Mouse (Mus musculus): Measurements from ENCODE around the gene Midn.

The Midn gene

DNA sequence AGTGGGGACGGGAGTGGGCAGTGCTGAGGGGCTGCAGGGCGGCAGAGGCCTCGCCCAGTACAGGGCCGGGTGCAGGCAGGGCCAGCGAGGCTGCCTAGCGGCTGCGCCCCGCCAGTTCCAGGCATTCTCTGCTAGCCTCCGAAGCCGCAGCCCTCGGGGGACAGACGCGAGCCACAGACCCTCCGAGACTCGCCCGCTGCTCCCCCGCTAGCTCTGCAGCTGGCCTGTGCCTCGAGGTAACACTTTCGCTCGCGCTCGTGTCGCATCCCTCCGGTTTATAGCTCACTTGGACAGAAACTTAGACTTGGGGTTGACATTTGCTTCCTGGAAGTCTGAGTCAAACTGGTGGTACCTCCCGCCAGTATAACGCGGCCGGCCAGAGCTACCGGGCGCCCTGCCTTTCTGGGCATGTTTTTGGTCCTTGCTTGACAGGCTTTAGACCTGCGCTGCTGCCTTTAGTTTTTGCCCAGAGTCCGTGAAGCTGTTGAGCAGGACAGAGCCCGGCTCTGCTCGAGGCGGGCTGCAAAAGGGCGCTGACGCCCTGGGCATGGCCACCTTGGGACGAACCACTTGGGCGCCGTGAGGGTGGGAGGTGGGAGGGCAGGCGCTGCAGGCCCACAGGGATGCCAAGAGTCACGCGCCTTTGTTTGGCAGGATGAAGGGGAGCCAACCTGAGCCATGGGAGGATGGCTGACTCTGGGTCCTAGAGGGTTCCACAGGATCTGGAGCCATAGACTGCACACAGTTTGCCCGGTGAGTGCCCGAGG, 23.9 kb downstream of the Midn start:
- no peak for DNase-seq (ENCODE audit: low read depth)

DNA sequence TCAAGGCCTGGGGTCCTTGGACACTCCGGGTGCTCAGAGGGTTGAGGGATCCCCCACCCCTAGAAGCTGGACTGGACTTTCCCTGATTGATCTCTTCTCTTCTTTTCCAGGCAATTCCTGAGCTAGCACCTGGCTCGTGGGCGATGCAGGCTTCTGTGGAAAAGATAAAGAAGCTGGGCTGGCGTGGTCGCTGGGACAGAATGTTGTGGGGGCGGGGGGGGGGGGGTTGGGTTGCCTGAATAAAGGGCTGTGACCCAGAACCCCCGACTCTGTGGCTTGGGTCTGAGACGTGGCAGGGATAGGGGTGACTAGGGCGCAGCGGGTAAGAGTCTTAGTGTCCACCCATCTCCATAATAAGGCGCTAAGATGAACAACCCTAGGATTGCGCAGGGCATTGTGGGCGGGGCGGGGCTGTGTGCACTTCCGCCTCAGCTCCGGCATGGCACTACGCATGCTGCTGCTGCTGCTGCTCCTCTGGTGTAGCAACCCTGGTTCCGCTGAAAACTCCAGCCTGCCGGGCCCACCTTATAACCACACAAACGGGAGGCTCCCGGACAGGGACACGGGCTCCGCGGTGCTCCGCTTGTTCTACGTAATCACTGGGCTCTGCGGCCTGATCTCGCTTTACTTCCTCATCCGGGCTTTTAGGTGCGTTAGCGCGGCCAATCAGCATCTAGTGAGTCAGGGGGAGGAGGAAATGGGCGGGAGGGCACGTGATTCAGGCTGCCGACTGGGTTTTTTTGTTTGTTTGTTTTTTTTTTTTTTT, 24.6 kb downstream of the Midn start, which contains the start of gene 1600002K03Rik:
Gene 1600002K03Rik (plus strand): TSS at position 418 of the 766 bp plus-strand sequence.
- DNase-seq (ENCODE audit: low read depth) = no peak

DNA sequence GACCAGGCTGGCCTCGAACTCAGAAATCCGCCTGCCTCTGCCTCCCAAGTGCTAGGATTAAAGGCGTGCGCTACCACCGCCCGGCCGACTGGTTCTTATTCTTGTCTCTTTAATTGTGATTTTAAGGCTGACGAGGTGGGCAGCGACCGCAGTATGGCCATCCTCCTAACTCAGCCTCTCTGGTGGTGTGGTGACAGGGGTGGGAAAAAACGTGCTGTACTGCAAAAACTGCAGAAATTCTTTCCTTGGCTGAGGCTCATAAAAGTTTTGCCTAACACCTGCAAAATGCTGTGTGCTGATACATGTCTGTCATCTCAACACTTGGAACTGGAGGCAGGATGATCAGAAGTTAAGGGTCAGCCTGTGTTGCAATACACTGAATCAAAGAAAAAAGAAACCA, 25.3 kb downstream of the Midn start:
- DNase-seq (ENCODE audit: low read depth) = no peak

DNA sequence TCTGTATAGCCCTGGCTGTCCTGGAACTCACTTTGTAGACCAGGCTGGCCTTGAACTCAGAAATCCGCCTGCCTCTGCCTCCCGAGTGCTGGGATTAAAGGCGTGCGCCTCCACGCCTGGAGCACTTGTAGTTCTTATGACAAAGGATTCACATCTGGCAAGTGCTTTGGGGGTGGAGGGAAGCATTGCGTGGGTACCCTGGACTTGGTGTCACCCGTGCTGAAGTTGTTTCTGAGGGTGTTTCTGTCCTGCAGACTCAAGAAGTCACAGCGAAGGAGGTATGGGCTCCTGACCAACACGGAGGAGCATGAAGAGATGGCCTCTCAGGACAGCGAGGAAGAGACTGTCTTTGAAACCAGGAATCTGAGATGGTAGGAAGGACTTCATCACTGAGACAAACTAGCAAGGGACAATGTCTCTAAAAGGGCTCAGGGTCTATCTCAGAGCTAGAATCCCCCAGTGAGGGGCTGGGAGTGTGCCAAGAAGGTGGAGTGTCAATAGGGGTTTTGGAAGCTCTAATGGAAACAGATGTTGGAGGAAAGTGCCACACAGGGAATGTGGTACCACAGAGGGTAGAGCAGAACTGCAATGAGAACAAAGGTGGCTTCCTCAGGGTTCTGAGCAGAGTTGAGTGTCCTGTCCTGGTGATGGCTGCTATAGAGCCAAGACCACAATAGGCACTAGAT, 26.0 kb downstream of the Midn start:
- DNase-seq (ENCODE audit: low read depth) = no peak

DNA sequence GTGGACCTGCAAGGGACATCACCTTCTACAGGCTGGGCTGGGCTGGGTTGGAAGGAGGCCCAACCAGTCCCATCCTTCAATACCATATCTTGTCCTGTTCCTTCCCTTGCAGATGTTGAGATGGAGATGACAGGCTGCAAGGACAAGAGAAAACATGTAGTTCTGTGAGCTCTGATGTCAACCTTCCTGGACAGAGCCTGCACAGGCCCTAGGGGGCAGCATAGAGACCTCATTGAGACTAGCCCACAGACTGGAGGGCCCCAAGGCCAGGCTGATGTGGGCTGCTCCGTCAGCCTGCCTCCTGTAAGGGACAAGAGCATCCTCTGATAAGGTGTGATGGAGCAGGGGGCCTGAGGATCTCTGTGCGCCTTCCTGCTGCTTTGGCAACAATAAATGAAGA, 26.6 kb downstream of the Midn start:
- DNase-seq (ENCODE audit: low read depth) = no peak

DNA sequence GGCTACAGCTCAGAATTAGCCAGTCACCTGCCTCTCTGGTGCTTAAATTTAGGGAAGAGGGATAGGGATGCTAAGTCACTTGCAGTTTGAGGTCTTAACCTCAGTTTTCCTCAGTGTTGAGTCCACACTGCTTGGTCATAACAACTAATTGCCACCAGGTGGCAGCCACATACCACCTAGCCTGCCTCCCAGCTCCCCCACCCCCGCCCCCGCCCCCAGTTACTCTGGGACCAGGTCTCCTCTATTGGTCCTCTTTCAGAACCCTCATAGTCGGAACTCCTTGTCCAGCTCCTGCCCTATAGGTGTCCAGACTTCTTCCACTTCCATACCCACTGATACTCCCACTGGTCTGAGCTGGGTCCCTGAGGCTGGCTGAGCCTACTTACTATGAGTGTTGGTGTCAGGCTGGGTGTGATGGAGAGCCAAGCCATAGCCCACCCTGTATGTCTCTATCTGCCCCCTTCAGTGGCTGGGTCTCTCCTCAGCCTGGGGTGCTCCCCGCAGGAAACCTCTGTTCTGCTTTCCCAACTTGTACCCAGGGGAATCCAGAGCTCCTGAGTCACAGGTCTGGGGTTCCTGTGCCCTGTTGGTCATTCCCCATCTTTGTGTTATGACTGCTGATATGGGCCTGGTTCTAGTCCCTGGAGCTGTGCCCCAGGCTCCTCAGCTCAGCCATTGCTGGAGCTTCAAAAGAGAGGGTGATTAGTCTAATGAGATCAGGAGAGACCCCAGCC, 27.6 kb downstream of the Midn start:
- DNase-seq (ENCODE audit: low read depth) = no peak

DNA sequence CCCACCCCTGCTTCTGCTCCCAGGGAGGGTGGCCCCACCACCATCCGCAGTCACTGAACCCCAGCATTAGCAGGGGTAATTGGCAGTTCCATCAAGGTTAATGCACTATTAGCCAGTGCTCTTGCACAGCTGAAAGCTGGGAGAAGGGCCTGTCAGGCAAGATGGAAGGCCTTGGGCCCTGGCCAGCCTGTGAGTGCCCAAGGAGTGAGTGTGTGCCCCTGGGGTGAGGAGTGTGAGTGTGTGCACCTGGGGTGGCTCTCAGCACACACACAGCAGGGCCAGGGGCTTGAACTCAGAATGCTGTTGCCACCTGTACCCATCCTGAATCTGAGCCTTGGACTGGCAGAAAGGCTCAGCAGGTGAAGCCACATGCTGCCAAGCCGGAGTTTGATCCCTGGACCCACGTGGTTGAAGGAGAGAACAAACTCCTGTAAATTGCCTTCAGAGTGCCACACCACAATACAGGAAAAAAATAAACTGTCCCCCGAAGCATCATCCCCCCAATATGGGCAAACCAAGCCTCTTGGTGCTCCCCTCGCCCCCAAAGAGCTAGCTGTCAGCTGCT, 28.3 kb downstream of the Midn start:
- no peak for DNase-seq (ENCODE audit: low read depth)

DNA sequence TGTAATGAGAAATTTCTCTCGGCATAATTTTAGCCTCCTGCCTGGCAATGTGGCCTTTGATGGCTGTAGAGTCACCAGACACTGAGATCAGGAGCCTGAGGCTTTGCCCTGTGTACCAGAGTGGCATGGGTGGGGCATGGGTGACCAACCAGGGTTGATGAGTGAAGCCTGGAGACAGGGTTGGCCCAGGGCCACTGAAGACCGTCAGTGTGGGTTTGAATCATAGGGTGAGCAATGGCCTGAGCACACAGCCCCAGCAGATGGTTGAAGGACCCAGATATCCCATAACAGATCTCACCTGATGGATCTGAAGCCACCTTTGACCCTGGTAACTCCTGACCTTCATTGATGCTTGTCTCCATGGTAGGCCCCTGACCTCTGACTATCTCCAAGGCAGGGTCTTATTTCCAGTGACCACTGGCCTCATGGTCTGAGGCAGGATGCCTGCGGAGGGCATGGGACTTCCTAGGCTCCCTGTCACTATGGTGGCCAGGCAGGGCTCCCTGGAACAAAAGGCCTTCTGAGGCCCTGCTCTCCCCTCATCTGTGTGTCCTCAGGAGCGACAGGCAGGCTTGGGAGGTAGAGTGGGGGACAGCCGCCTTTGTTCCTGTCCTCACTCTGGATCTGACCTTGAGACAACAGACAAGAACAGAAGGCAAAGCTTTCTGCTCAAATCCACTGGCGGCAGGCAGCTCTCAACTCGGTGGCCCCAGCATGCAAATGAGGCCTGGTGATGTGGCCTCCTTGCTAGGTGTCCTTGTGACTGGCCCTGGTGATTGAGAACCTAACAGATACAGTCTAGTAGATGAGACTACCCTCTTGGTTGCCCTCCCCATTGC, 29.6 kb downstream of the Midn start:
- DNase-seq (ENCODE audit: low read depth) = no peak

DNA sequence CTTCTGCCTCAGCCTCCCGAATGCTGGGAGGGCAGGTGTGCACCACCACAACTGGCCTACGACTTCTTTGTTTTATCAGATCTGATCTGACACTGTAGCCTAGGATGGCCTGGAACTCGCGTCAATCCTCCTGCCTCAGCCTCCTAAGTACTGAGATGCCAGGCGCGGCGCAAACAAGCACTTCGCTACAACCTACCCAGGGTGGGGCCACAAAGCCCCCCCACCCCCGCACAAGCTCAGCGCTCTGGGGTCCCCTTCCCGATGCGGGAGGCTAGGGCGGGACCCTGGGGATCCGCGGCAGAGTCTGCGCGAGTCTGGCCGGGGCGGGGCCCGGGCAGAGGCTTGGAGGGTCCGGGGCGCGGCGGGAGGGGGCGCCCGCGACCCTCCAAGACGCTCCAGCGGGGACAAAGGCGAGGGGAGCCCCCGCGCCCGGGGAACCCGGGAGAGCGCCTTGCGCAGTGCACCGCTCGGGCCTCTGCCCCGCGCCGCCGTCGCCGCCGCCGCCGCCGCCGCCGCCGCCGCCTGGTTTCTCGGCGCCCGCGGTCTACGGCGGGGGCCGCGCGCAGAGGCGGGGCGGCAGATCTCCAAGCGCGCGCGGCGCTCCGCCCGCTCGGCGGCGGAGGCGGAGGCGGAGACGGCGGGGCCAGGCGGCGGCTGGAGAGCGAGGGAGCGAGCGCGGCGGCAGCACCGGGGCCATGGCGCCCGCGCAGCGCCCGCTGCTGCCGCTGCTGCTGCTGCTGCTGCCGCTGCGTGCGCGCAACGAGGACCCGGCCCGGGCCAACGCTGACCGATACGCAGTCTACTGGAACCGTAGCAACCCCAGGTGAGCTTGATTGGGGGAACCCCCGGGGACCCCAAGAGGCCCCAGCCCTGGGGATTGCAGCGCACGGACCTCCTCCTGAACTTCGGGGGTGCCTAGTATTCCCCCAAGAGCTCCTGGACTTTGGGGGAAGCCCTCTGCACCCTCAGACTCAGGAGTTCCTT, 31.3 kb downstream of the Midn start, which contains the start of gene Efna2:
Gene Efna2 (plus strand): TSS at position 415 of the 984 bp plus-strand sequence.
- no peak for DNase-seq (ENCODE audit: low read depth)

DNA sequence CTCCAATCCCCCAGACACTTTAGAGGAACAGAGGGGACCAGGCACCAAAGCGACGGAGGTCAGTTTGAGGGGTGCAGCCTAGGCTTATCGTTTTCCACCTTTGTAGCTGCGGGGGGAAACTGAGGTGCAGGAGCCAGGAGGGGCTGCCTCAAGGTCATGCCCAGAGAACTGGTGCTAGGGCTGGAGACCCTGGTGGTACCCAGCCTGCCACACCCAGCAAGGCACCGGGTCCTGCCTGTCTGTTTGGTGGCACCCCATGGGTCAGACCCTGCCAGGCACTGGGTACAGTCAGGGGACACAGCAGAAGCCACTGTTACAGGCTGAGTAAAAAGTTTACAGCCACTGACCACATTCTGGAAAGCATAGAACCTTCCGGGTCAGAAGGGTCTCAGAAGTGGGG, 32.2 kb downstream of the Midn start:
- DNase-seq (ENCODE audit: low read depth) = no peak

DNA sequence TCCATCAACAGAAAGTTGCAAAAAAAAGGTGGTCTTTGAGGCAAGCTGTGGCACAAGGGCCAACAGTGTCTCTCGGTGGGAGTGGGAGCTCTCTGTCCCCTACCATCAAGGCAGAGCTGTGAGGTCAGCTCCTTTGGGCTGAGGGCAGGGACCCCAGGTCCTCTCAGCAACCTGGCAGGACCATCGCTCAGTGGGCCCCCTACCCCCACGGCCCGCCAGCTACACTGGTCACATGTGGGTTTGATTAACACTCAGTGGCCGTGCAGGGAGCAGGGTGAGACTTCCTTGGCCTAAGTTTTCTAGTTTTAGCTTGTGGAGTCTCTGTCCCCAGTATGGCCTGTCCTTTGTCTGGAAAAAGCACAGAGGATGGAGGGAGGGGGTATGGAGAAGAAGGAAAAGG, 32.8 kb downstream of the Midn start:
- no peak for DNase-seq (ENCODE audit: low read depth)

DNA sequence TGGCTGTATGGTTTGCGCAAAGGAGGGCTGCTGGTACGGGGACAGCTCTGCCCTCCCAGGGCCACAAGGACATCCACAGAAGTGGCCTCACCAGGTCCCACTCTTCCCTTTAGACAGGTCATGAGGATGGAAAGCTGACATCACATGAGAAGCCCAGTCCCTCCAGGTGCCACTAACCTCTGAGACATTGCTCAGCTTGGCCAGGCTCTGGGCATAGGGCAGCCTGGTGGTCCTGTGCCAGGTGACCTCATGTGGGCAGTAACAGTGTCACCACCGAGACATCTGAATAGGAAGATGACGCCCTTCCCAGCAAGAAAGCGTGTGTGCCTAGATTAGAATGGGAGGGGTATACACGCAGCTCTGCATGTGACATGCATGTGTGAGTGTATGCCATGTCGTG, 34.5 kb downstream of the Midn start:
- no peak for DNase-seq (ENCODE audit: low read depth)

DNA sequence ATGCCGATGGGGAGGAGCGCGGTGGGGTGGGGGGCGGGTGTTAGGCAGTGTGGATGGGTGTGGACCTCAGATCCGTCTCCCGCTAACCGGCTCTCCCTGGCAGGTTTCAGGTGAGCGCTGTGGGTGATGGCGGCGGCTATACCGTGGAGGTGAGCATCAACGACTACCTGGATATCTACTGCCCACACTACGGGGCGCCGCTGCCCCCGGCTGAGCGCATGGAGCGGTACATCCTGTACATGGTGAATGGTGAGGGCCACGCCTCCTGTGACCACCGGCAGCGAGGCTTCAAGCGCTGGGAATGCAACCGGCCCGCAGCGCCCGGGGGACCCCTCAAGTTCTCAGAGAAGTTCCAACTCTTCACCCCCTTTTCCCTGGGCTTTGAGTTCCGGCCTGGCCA, 38.6 kb downstream of the Midn start:
- DNase-seq (ENCODE audit: low read depth) = no peak

DNA sequence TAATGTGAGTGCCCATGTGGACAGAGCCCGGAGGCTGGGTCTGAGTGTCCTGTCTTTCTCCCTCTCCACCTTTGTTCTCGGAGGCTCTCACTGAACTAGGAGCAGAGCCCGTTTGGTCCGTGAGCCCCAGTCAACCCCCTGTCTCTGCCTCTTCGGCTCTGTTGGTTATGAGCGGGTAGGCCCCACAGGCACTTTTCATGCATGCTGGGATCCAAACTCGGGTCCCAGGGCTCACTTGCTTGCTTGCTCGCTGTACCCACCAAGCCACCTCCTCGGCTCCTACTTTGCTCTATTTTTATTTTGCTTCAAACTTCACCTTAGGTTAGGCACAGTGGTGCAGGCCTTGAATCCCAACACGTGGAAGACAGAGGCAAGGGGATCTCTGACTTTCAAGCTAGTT, 39.7 kb downstream of the Midn start:
- DNase-seq (ENCODE audit: low read depth) = no peak

DNA sequence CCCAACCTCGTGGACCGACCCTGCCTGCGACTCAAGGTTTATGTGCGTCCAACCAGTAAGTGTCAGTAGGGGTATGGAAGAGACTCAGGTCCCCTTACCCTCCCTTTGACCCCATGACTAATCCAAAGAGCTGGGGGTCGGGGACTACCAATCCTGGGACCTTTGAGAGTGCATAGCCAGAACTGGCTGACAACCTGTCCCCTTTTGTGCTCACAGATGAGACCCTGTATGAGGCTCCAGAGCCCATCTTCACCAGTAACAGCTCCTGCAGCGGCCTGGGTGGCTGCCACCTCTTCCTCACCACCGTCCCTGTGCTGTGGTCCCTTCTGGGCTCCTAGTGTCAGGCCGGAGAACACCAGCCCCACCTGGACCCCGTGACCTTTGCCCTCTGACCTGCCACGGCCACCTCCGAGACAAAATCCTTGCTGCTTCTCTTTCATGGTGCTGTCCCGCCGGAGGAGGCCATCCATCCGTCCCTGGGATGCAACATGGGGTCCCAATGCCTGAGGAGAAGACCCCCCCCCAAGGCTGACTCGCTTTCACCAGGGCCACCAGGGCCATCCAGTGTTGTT, 40.5 kb downstream of the Midn start:
- no peak for DNase-seq (ENCODE audit: low read depth)

DNA sequence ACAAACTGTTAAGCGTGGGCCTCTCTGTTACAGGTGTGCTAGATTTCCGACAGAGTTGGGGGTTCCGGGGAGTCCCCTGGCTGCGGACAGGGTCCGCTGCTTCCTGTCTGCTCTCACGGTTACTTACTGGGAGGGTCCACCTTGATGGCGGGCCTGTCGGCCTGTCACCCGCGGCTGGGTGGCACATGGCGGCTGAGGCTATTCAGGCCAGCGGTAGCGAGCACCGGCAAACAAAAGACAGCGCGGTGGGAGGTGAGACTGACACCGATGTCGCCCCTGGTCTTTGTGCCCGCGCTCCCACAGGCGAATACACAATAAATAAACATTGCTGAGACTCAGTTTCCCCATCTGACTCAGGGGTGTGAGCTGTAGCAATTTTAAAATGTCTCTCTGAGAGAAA, 41.9 kb downstream of the Midn start:
- DNase-seq (ENCODE audit: low read depth) = no peak

DNA sequence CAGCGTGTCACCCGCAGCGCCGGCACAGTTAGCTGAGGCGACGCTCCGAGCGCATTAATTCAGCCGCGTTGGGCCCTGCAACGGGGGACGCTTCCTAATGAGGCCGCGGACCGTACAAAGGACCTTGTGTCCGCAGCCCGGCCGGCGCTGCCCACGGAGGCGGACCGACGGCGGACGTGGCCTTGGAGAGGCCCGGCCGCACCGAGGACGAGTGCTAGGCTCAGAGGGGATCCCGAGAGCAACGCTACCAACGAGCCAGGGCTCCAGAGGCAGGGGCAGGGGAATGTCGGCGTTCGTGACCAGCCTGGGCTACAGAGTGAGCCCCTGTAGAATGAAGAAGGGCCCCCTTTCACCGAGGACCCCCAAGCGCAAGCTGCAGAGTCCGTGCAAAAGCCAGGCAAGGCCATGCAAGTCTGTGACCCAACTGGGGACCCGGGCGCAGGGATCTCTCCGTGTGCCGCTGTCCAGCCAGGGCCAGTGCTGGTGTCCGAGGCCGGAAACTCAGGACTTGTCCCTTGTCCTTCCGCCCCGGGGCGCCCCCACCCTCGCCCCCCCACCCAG, 42.5 kb downstream of the Midn start:
- no peak for DNase-seq (ENCODE audit: low read depth)

DNA sequence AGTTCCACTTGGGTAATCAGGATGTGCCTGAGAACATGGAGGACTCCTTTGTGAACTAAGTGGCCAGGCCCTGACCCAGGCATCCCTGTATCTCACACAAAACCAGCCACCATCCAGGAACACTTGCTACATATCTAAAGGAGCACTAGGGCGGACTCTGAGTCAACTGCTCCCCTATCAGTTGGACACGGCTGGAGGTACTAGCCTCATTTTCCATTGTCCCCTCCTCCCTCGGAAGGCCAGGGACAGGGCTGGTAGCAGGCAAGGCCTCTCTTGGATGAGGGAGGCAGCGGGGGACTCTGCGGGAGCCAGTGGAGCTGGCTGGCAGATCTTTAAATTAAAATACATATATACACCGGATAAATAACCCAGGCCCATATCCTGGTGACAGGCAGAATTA, 45.9 kb downstream of the Midn start:
- DNase-seq (ENCODE audit: low read depth) = no peak

DNA sequence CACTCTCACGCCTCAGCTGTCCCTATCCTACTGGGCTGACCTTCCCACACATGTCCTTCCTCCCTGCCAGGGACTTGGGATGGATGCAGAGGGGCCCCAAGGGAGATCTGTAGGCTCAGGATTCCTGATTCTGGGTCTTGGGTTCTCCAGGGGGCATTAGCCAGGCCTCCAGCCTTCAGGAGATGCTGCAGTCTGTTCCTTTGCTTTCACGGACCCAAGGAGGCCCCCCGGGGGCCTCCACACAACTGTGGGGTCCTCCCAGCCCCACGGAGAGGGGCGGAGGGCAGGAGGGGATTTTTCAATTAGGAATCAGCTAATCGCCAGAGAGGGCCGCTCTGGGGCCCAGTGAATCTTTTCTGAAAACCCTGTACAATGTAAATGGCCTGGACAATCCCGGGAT, 46.4 kb downstream of the Midn start:
- DNase-seq (ENCODE audit: low read depth) = no peak
